Mouse (Mus musculus): Measurements from ENCODE around the gene Olfr777. TPM values are rescaled to one million over a fixed set of nuclear protein-coding genes. Genes with fewer than 3 reads are reported as not detected.
"Not testable (repeated sequence)": the region's sequence is repeated elsewhere in the genome, so short reads cannot be mapped to it uniquely, and the experiment has no call there.

The Olfr777 gene
- not detected in 2 replicates for polyA plus RNA-seq (2011; ENCODE audit: insufficient read length, low read depth, missing spikeins)

- Histone ChIP-seq H3K27ac (ENCODE audit: insufficient read depth, low read length) (no peak within 1 kb of the TSS), H3K4me3 (ENCODE audit: insufficient read depth, low read length) (no peak within 1 kb of the TSS), H3K4me1 (ENCODE audit: control insufficient read depth, insufficient read depth, low read length) (no peaks in the 10 kb centered on the region)
- TF ChIP-seq POLR2A (IDR thresholded peaks at IDR 0.05; ENCODE audit: low read depth, low read length) (no peak), CTCF (IDR thresholded peaks at IDR 0.05; ENCODE audit: borderline replicate concordance, insufficient read depth, low read length) (no peak)
Observed at GRCm38 (mm10) chr10:129271081-129271535, at the start of gene Olfr777. Olfr777 (minus strand) TSS chr10:129271485.

GRCm38 (mm10) chr10:129317817-129318216, 46.5 kb upstream of the Olfr777 start, which contains the start of gene Olfr780:
Olfr780 (plus strand) TSS chr10:129318117.
- H3K4me1 ChIP-seq (ENCODE audit: control insufficient read depth, insufficient read depth, low read length), result no peaks in the 10 kb centered on the region
- no peak for TF ChIP-seq CTCF (IDR thresholded peaks at IDR 0.05; ENCODE audit: borderline replicate concordance, insufficient read depth, low read length)
- no peak within 1 kb of the TSS for H3K27ac ChIP-seq (ENCODE audit: insufficient read depth, low read length)
- H3K4me3 ChIP-seq (ENCODE audit: insufficient read depth, low read length), result no peak within 1 kb of the TSS

- H3K4me1 ChIP-seq (ENCODE audit: control insufficient read depth, insufficient read depth, low read length); H3K4me3 ChIP-seq (ENCODE audit: insufficient read depth, low read length); H3K27ac ChIP-seq (ENCODE audit: insufficient read depth, low read length): not testable (repeated sequence)
Observed at GRCm38 (mm10) chr10:129313521-129313920, 42.2 kb upstream of the Olfr777 start.

- H3K4me3 ChIP-seq (ENCODE audit: insufficient read depth, low read length); H3K4me1 ChIP-seq (ENCODE audit: control insufficient read depth, insufficient read depth, low read length); H3K27ac ChIP-seq (ENCODE audit: insufficient read depth, low read length): not testable (repeated sequence)
Observed at GRCm38 (mm10) chr10:129312973-129313372, 41.7 kb upstream of the Olfr777 start.

- H3K4me1 ChIP-seq (ENCODE audit: control insufficient read depth, insufficient read depth, low read length), result no peaks in the 10 kb centered on the region
- TF ChIP-seq CTCF (IDR thresholded peaks at IDR 0.05; ENCODE audit: borderline replicate concordance, insufficient read depth, low read length), result no peak
- no peak within 1 kb of the TSS for H3K4me3 ChIP-seq (ENCODE audit: insufficient read depth, low read length)
- no peak within 1 kb of the TSS for H3K27ac ChIP-seq (ENCODE audit: insufficient read depth, low read length)
Observed at GRCm38 (mm10) chr10:129258827-129259226, 12.5 kb downstream of the Olfr777 start, which contains the start of gene Olfr776. Olfr776 (plus strand) TSS chr10:129259127.

- H3K27ac ChIP-seq (ENCODE audit: insufficient read depth, low read length), result no peak within 1 kb of the TSS
- no peak within 1 kb of the TSS for H3K4me3 ChIP-seq (ENCODE audit: insufficient read depth, low read length)
- TF ChIP-seq CTCF (IDR thresholded peaks at IDR 0.05; ENCODE audit: borderline replicate concordance, insufficient read depth, low read length) (no peak), POLR2A (IDR thresholded peaks at IDR 0.05; ENCODE audit: low read depth, low read length) (no peak)
- no peaks in the 10 kb centered on the region for H3K4me1 ChIP-seq (ENCODE audit: control insufficient read depth, insufficient read depth, low read length)
Observed at GRCm38 (mm10) chr10:129248112-129248511, 23.2 kb downstream of the Olfr777 start, which contains the start of gene Olfr775. Olfr775 (plus strand) TSS chr10:129248412.

- Histone ChIP-seq H3K4me1 (ENCODE audit: control insufficient read depth, insufficient read depth, low read length) (no peaks in the 10 kb centered on the region), H3K27ac (ENCODE audit: insufficient read depth, low read length) (no peak within 1 kb of the TSS), H3K4me3 (ENCODE audit: insufficient read depth, low read length) (no peak within 1 kb of the TSS)
- TF ChIP-seq CTCF (IDR thresholded peaks at IDR 0.05; ENCODE audit: borderline replicate concordance, insufficient read depth, low read length), result no peak
- no peak for TF ChIP-seq POLR2A (IDR thresholded peaks at IDR 0.05; ENCODE audit: low read depth, low read length)
Observed at GRCm38 (mm10) chr10:129235904-129236303, 35.4 kb downstream of the Olfr777 start, which contains the start of gene Olfr774. Olfr774 (plus strand) TSS chr10:129236204.

- TF ChIP-seq POLR2A (IDR thresholded peaks at IDR 0.05; ENCODE audit: low read depth, low read length) (no peak), CTCF (IDR thresholded peaks at IDR 0.05; ENCODE audit: borderline replicate concordance, insufficient read depth, low read length) (no peak)
- no peak overlapping the region for H3K27ac ChIP-seq (ENCODE audit: insufficient read depth, low read length)
- H3K4me1 ChIP-seq (ENCODE audit: control insufficient read depth, insufficient read depth, low read length), result no peaks in the 10 kb centered on the region
Observed at GRCm38 (mm10) chr10:129230737-129231136, 40.5 kb downstream of the Olfr777 start.

More at GRCm38 (mm10) chr10:129230737-129231136, 40.5 kb downstream of the Olfr777 start:
- no peak overlapping the region for H3K4me3 ChIP-seq (ENCODE audit: insufficient read depth, low read length)

Other genes with a start within 250 kb of the Olfr777 start
- gene Olfr764-ps1, start 231.6 kb downstream of the Olfr777 start, polyA plus RNA-seq (2011; ENCODE audit: insufficient read length, low read depth, missing spikeins), result not detected in 2 replicates
- gene Olfr765, start 221.5 kb downstream of the Olfr777 start, polyA plus RNA-seq (2011; ENCODE audit: insufficient read length, low read depth, missing spikeins), result not detected in 2 replicates
- not detected in 2 replicates for gene Olfr766-ps1, start 202.5 kb downstream of the Olfr777 start, polyA plus RNA-seq (2011; ENCODE audit: insufficient read length, low read depth, missing spikeins)
- not detected in 2 replicates for gene Olfr767, start 188.6 kb downstream of the Olfr777 start, polyA plus RNA-seq (2011; ENCODE audit: insufficient read length, low read depth, missing spikeins)
- not detected in 2 replicates for gene Olfr768, start 172.1 kb downstream of the Olfr777 start, polyA plus RNA-seq (2011; ENCODE audit: insufficient read length, low read depth, missing spikeins)
- gene Olfr769, start 153.6 kb downstream of the Olfr777 start, polyA plus RNA-seq (2011; ENCODE audit: insufficient read length, low read depth, missing spikeins), result not detected in 2 replicates
- not detected in 2 replicates for gene Olfr770, start 132.5 kb downstream of the Olfr777 start, polyA plus RNA-seq (2011; ENCODE audit: insufficient read length, low read depth, missing spikeins)
- not detected in 2 replicates for gene Olfr771, start 106.7 kb downstream of the Olfr777 start, polyA plus RNA-seq (2011; ENCODE audit: insufficient read length, low read depth, missing spikeins)
- not detected in 2 replicates for gene Olfr772, start 93.6 kb downstream of the Olfr777 start, polyA plus RNA-seq (2011; ENCODE audit: insufficient read length, low read depth, missing spikeins)
- not detected in 2 replicates for gene Olfr773, start 84.1 kb downstream of the Olfr777 start, polyA plus RNA-seq (2011; ENCODE audit: insufficient read length, low read depth, missing spikeins)
- not detected in 2 replicates for gene Olfr774, start 35.3 kb downstream of the Olfr777 start, polyA plus RNA-seq (2011; ENCODE audit: insufficient read length, low read depth, missing spikeins)
- not detected in 2 replicates for gene Olfr775, start 23.1 kb downstream of the Olfr777 start, polyA plus RNA-seq (2011; ENCODE audit: insufficient read length, low read depth, missing spikeins)
- not detected in 2 replicates for gene Olfr776, start 12.4 kb downstream of the Olfr777 start, polyA plus RNA-seq (2011; ENCODE audit: insufficient read length, low read depth, missing spikeins)
- not detected in 2 replicates for gene Olfr780, start 46.6 kb upstream of the Olfr777 start, polyA plus RNA-seq (2011; ENCODE audit: insufficient read length, low read depth, missing spikeins)
- not detected in 2 replicates for gene Olfr781, start 57.4 kb upstream of the Olfr777 start, polyA plus RNA-seq (2011; ENCODE audit: insufficient read length, low read depth, missing spikeins)
- gene Olfr782, start 77.4 kb upstream of the Olfr777 start, polyA plus RNA-seq (2011; ENCODE audit: insufficient read length, low read depth, missing spikeins), result not detected in 2 replicates
- not detected in 2 replicates for gene Olfr784, start 112.6 kb upstream of the Olfr777 start, polyA plus RNA-seq (2011; ENCODE audit: insufficient read length, low read depth, missing spikeins)
- not detected in 2 replicates for gene Olfr785, start 133.9 kb upstream of the Olfr777 start, polyA plus RNA-seq (2011; ENCODE audit: insufficient read length, low read depth, missing spikeins)
- gene Olfr786, start 155.8 kb upstream of the Olfr777 start, polyA plus RNA-seq (2011; ENCODE audit: insufficient read length, low read depth, missing spikeins), result not detected in 2 replicates
- gene Olfr787, start 190.4 kb upstream of the Olfr777 start, polyA plus RNA-seq (2011; ENCODE audit: insufficient read length, low read depth, missing spikeins), result not detected in 2 replicates
- gene Olfr788, start 199.5 kb upstream of the Olfr777 start, polyA plus RNA-seq (2011; ENCODE audit: insufficient read length, low read depth, missing spikeins), result not detected in 2 replicates
- gene Olfr789, start 213.3 kb upstream of the Olfr777 start, polyA plus RNA-seq (2011; ENCODE audit: insufficient read length, low read depth, missing spikeins), result not detected in 2 replicates
- not detected in 2 replicates for gene Olfr790, start 227.0 kb upstream of the Olfr777 start, polyA plus RNA-seq (2011; ENCODE audit: insufficient read length, low read depth, missing spikeins)